Mouse (Mus musculus) hindbrain, postnatal 0 days (tissue): Measurements from ENCODE around the gene Baiap2. TPM values are rescaled to one million over a fixed set of nuclear protein-coding genes. Genes with fewer than 3 reads are reported as not detected.

Experiments
- ATAC-seq: fragments of 200-750 bp; cut with Nextera tagmentation; 2 replicates; pipeline ENCODE4 v1.8.0; 2017; ENCODE audit warnings: mild to moderate bottlenecking, moderate TSS enrichment, moderate library complexity
- DNase-seq: peaks from one replicate; pipeline ENCODE4 v3.0.0-alpha.2; 2015; ENCODE audit warnings: low spot score
- H3K27ac ChIP-seq: fragments of 300-500 bp; sonication (generic); 2 replicates; pipeline ENCODE4 v1.5.1; 2014; ENCODE audit warnings: mild to moderate bottlenecking
- H3K27me3 ChIP-seq: fragments of 300-500 bp; sonication (generic); 2 replicates; pipeline ENCODE4 v1.6.1; 2014; ENCODE audit warnings: low read length, mixed read lengths; ENCODE audit not compliant: insufficient read depth
- H3K36me3 ChIP-seq: fragments of 300-500 bp; sonication (generic); 2 replicates; pipeline ENCODE4 v1.6.1; 2014; ENCODE audit warnings: low read length, mixed read lengths; ENCODE audit not compliant: insufficient read depth
- H3K4me1 ChIP-seq: fragments of 300-500 bp; sonication (generic); 2 replicates; pipeline ENCODE4 v1.6.1; 2014; ENCODE audit warnings: antibody characterized with exemption, low read length, mixed read lengths; ENCODE audit not compliant: insufficient read depth
- H3K4me2 ChIP-seq: fragments of 300-500 bp; sonication (generic); 2 replicates; pipeline ENCODE4 v1.6.1; 2014; ENCODE audit warnings: low read depth, mild to moderate bottlenecking, low read length, moderate library complexity, mixed read lengths
- H3K4me3 ChIP-seq: fragments of 300-500 bp; sonication (generic); 2 replicates; pipeline ENCODE4 v1.5.1; 2014; ENCODE audit warnings: low read length
- H3K9ac ChIP-seq: fragments of 300-500 bp; sonication (generic); replicated peaks from 2 replicates; pipeline ENCODE4 v1.6.1; 2014; ENCODE audit warnings: mild to moderate bottlenecking, low read length, moderate library complexity, mixed read lengths
- H3K9me3 ChIP-seq: fragments of 300-500 bp; sonication (generic); 2 replicates; pipeline ENCODE4 v1.6.1; 2016; ENCODE audit warnings: low read length, mixed read lengths
- CTCF ChIP-seq: IDR thresholded peaks from 2 replicates; pipeline ENCODE4 v1.5.1; 2016; ENCODE audit warnings: antibody characterized with exemption, control low read depth, low read depth
- WGBS: fragments of 180-500 bp; shearing (Covaris S2); extraction: QIAGEN DNeasy Blood & Tissue Kit; methylation state at CpG from one replicate; pipeline ENCODE4 v1.1.7; 2014; 5-methylcytosine and 5-hydroxymethylcytosine counted together
- polyA plus RNA-seq: library from polyadenylated mRNA; unstranded; fragments of >200 nt; fragmentation: Nextera tagmentation; extraction: Ambion mirVana; gene quantifications from 2 replicates; pipeline ENCODE4 v1.2.1, GENCODE M21; 2015
- total RNA-seq: library from RNA; depleted of rRNA; stranded (reverse); fragments of >200 nt; gene quantifications from 2 replicates; pipeline ENCODE4 v1.2.3, GENCODE M21; 2014

Baiap2 gene
- total and polyA plus RNA-seq, 2 experiments from 2014 or later = 30.8 to 62.4 TPM

DNA sequence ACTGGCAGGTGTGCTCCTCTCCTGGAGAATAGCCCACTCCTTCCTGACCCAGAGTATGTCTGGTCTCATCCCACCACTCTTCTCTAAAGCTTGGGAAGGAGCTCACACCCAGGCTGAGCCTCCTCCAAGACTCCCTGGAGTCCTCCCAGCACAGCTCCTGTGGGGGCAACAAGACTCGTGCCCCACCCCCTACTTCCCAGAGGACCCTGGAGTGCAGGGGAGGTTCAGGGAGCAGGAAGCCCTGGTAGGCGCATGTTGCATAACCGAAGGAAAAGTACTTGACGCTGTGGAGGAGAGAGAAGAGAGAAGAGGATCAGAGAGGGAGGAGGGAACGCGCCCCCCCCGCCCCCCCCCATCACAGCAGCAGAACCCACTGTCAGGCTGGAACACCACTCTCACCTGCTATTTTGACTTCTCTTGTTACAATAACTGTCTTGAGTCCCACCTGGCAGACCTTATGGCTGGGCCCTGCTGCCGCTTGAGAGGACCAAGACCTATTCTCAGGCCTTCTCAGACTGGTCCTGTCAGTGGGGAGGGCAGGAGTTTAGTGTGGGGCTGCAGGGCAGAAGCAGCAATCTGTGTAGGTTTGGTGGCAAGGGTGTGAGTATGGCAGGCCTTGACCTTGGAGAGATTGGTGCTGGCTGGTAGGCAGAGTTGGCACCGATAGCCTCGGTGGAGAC is 48.2 kb downstream of the Baiap2 start:
- H3K27me3 ChIP-seq = no peaks in the 10 kb centered on the region
- 56% methylated on average over 10 of the region's 10 CpGs for WGBS
- ATAC-seq (no peak), DNase-seq (no peak)
- no peak for TF ChIP-seq CTCF
- no peak overlapping the region for H3K4me2 ChIP-seq
- H3K4me3 ChIP-seq = no peak overlapping the region
- peaks cover 30% of the 10 kb centered on the region for H3K4me1 ChIP-seq
- no peaks in the 10 kb centered on the region for H3K9me3 ChIP-seq
- peak overlapping the region; percentile 32; the same call in 1 of the 2 replicates for H3K27ac ChIP-seq
- H3K36me3 ChIP-seq = peaks cover 15% of the 10 kb centered on the region
- H3K9ac ChIP-seq = no peak overlapping the region

DNA sequence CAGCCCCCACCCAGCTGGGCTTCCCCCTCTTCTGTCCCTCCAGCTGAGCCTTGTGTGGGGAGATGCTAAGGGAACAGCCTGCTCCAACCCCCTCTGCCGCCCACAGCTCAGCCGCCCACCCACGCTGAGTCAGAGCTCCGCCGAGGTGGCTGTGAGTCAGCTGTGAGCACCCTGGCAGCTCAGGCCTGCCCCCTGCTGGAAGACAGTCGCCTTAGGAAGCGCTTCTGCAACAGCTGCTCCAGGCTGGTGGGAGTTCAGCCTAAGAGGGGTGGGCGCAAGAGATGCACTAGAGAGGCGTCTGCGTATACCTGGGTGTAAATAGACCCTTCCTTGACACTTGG is 48.7 kb downstream of the Baiap2 start:
- no peaks in the 10 kb centered on the region for H3K9me3 ChIP-seq
- TF ChIP-seq CTCF = peak; percentile 99
- H3K9ac ChIP-seq = no peak overlapping the region
- peak; percentile 95 for DNase-seq
- ATAC-seq = peak; percentile 87
- no peak overlapping the region for H3K4me2 ChIP-seq
- 13% methylated on average over 10 of the region's 10 CpGs for WGBS
- peaks cover 20% of the 10 kb centered on the region for H3K36me3 ChIP-seq
- H3K27me3 ChIP-seq = no peaks in the 10 kb centered on the region
- peak overlapping the region; percentile 32; the same call in 1 of the 2 replicates for H3K27ac ChIP-seq
- peaks cover 30% of the 10 kb centered on the region for H3K4me1 ChIP-seq
- no peak overlapping the region for H3K4me3 ChIP-seq

DNA sequence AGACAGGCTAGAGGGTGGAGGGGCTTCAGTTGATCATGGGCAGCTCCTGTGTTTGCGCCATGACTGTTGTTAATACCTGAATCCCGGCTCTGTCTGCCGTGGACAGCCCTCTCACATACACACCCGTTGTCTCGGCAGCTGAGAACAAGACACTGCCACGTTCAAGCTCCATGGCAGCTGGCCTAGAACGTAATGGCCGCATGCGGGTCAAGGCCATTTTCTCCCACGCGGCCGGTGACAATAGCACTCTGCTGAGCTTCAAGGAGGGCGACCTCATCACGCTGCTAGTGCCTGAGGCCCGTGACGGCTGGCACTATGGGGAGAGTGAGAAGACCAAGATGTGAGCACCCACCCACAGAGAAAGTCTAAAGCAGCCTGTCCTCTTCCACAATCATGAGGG is 54.8 kb downstream of the Baiap2 start:
- H3K9me3 ChIP-seq = no peaks in the 10 kb centered on the region
- no peak overlapping the region for H3K9ac ChIP-seq
- DNase-seq = no peak
- no peak for TF ChIP-seq CTCF
- no peak for ATAC-seq
- H3K4me1 ChIP-seq = no peaks in the 10 kb centered on the region
- peaks cover 34% of the 10 kb centered on the region for H3K36me3 ChIP-seq
- H3K27me3 ChIP-seq = no peaks in the 10 kb centered on the region
- H3K27ac ChIP-seq = no peak overlapping the region
- H3K4me3 ChIP-seq = no peak overlapping the region
- H3K4me2 ChIP-seq = no peak overlapping the region
- 63% methylated on average over 16 of the region's 16 CpGs for WGBS

DNA sequence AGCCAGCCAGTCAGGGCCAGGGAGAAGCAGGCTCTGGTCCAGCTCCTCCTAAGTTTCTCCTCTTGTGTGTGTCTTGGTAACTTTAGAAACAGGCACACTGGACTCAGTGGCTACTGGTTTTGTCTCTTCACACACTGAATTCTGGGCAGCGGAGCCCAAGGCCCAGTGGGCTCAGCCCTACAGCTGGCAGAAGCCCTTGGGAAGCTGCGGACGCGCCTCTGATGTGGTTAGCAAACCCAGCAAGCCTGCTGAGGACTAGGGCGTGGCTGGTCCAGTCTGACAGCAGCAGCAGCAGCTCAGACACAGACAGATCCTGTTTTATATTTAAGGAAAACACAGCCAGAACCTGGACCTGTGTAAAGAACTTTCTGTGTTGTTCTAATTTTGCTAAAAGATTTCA is 59.5 kb downstream of the Baiap2 start:
- Histone ChIP-seq H3K27me3 (no peaks in the 10 kb centered on the region), H3K27ac (no peak overlapping the region), H3K9ac (no peak overlapping the region), H3K4me2 (no peak overlapping the region), H3K36me3 (peaks cover 17% of the 10 kb centered on the region; the same call in 1 of the 2 replicates), H3K4me1 (no peaks in the 10 kb centered on the region), H3K9me3 (no peaks in the 10 kb centered on the region), H3K4me3 (no peak overlapping the region)
- WGBS = 68% methylated on average over 5 of the region's 5 CpGs
- no peak for TF ChIP-seq CTCF
- DNase-seq = no peak
- ATAC-seq = no peak

DNA sequence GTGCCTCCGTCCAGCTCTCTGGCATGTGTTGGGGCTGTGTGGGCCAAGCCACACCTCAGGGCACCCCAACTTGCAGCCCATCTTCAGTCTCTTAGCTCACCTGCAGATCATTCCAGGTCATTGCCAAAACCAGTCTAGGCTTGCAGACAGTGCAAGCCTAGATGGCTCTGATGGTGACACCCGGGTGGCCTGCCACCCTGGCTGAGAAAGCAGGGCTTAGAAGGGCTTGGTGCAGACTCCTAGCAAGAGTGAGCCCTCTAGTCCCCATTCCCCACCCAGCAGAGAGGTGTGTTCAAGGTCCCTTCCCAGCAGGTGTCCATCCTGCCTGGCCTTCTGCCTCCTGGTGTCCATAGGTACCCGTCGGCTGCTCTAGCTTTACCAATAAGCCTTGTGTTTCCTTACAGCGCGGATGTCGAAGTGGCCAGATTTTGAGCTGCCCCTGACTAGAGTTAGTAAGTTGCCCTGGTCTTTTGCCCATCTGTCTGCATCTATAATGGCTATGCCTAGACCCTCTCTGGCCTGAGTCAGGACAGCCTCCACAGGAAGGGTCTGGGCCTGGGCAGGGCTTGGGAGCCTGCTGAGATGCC is 60.2 kb downstream of the Baiap2 start:
- Histone ChIP-seq H3K9ac (no peak overlapping the region), H3K4me2 (no peak overlapping the region), H3K27me3 (no peaks in the 10 kb centered on the region), H3K9me3 (no peaks in the 10 kb centered on the region), H3K36me3 (peaks cover 12% of the 10 kb centered on the region; the same call in 1 of the 2 replicates), H3K4me3 (no peak overlapping the region), H3K4me1 (no peaks in the 10 kb centered on the region), H3K27ac (no peak overlapping the region)
- 89% methylated on average over 7 of the region's 7 CpGs for WGBS
- DNase-seq (no peak), ATAC-seq (no peak)
- no peak for TF ChIP-seq CTCF

DNA sequence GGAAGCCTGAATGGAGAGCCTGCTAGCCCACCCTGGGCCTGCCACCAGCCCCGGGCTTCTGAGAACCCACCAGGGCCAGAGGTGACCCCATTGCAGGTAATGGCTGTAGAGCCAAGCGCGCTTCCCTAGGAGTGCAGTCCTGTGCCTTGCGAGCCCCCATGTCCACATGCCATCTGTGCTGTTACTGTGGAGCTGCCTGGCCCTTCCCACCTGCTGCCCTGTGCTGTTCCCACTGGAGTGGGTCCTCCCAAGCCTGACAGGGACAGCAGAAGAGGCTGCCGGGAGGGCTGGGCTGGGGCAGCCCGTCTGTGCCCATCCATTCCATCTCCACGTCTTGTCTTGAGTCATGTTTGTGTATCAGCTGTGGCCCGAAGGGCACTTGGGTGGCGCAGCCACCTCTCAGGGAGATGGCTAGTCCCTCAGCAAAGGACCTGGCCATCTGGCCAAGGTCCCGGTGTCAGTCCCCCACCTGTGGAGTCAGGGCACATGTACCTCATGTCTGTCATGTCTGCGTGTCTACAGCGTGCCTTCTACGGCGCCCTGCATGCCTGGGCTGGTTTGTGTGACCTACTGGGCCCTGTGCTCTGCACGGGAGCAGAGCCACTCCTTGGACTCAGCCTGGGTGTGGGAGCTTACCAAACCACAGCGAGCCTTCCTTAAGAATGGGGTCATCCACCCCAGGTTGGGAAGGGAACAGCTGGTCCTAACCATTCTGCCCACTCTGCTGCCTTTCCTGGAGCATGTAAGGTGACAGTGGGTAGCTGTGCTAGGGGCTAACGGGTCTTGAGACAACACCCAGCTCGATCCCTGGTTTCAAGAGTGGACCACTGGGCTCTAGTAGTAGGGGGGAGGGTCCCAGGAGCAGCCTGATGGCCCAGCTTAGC is 63.1 kb downstream of the Baiap2 start:
- no peaks in the 10 kb centered on the region for H3K9me3 ChIP-seq
- DNase-seq (no peak), ATAC-seq (no peak)
- H3K4me1 ChIP-seq = no peaks in the 10 kb centered on the region
- no peak overlapping the region for H3K27ac ChIP-seq
- H3K4me3 ChIP-seq = no peak overlapping the region
- H3K27me3 ChIP-seq = no peaks in the 10 kb centered on the region
- H3K9ac ChIP-seq = no peak overlapping the region
- no peak for TF ChIP-seq CTCF
- H3K4me2 ChIP-seq = no peak overlapping the region
- peaks cover 9% of the 10 kb centered on the region; the same call in 1 of the 2 replicates for H3K36me3 ChIP-seq
- 87% methylated on average over 18 of the region's 18 CpGs for WGBS
